22 mouse cellular contexts compared by ENCODE assay signal in genomic region chr13:58309499-58309898, GRCm38 (mm10).
"Had no signal": no experiment of that assay in that cellular context is flagged by ENCODE, and none has a peak within 500 bp of the region (broad histone marks: within the 10 kb centered on the region; RNA-seq: fewer than 3 reads in every experiment).

No protein-coding gene starts in this region.

- H3K4me1 ChIP-seq: liver, embryonic 15.5 days; lung, embryonic 15.5 days; megakaryocyte, embryonic 14.5 days; midbrain, embryonic 10.5 days; midbrain, embryonic 13.5 days; midbrain, embryonic 15.5 days; neural tube, embryonic 12.5 days had no signal

- H3K36me3 ChIP-seq: liver, embryonic 13.5 days; liver, embryonic 15.5 days; lung, embryonic 15.5 days; midbrain, embryonic 10.5 days; midbrain, embryonic 13.5 days; midbrain, embryonic 15.5 days; neural tube, embryonic 12.5 days had no signal

- H3K27me3 ChIP-seq: liver, embryonic 13.5 days; liver, embryonic 15.5 days; lung, embryonic 15.5 days; megakaryocyte, embryonic 14.5 days; midbrain, embryonic 13.5 days; midbrain, embryonic 15.5 days; neural tube, embryonic 12.5 days had no signal

- H3K4me3 ChIP-seq: liver, embryonic 13.5 days; liver, embryonic 15.5 days; lung, embryonic 15.5 days; megakaryocyte, embryonic 14.5 days; midbrain, embryonic 10.5 days; midbrain, embryonic 13.5 days; midbrain, embryonic 15.5 days; neural tube, embryonic 12.5 days had no signal

- H3K9me3 ChIP-seq: liver, embryonic 13.5 days; liver, embryonic 15.5 days; lung, embryonic 15.5 days; megakaryocyte, embryonic 14.5 days; midbrain, embryonic 10.5 days; midbrain, embryonic 13.5 days; midbrain, embryonic 15.5 days; neural tube, embryonic 12.5 days had no signal

- ATAC-seq: liver, postnatal 0 days; lung, postnatal 0 days; midbrain, embryonic 13.5 days; midbrain, embryonic 15.5 days had no signal

- H3K27ac ChIP-seq: liver, embryonic 13.5 days; liver, embryonic 15.5 days; lung, embryonic 15.5 days; macrophage; midbrain, embryonic 10.5 days; midbrain, embryonic 13.5 days; midbrain, embryonic 15.5 days; neural tube, embryonic 12.5 days had no signal

- H3K4me2 ChIP-seq: liver, embryonic 13.5 days; liver, embryonic 15.5 days; lung, embryonic 15.5 days; midbrain, embryonic 13.5 days; midbrain, embryonic 15.5 days; neural tube, embryonic 12.5 days had no signal

- H3K9ac ChIP-seq: liver, embryonic 13.5 days; liver, embryonic 15.5 days; liver, postnatal 0 days; lung, embryonic 15.5 days; midbrain, embryonic 13.5 days; midbrain, embryonic 15.5 days; neural tube, embryonic 12.5 days had no signal

- DNase-seq: liver, embryonic 13.5 days; liver, postnatal 0 days; lung, adult 2 months; lung, postnatal 14 days; lung, postnatal 36 days; retina, postnatal 1 day; right cerebral cortex, adult 18-20 months; right cerebral cortex, postnatal 25 days; right cerebral cortex, postnatal 4 days; spleen, adult 18-20 months; thymus, adult 18-20 months; thymus, postnatal 14 days; thymus, postnatal 36 days had no signal
